Mouse (Mus musculus) cerebellum, adult 8-10 months (tissue): Measurements from ENCODE around the gene Esm1.
A peak's percentile ranks its signal among the peaks of the same experiment; 100 is the strongest.
"Not testable (repeated sequence)": the region's sequence is repeated elsewhere in the genome, so short reads cannot be mapped to it uniquely, and the experiment has no call there.

Experiments
- DNase-seq: peaks from one replicate; pipeline ENCODE4 v3.0.0; 2022

Esm1 gene

DNA sequence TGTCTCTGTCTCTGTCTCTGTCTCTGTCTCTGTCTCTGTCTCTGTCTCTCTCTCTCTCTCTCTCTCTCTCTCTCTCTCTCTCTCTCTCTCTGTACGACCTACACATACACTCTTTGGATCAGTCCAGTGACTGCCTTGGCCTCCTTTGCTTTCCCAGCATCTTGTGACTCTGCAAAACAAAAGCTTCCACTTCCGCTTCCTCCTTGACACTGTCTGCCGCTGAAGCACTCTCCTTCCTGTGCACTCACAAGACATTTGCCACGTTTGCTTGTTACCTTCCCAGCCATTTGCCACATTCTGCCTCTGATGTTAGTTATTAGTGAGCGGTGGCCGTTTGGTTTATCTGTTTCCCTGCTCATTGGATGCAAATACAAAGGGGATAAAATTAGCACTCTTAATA lies 32.7 kb downstream of the Esm1 start:
- no peak for DNase-seq

- DNase-seq, result no peak
Observed at GRCm38 (mm10) chr13:113245025-113245424, 35.6 kb downstream of the Esm1 start.

GRCm38 (mm10) chr13:113252580-113252979 lies 43.1 kb downstream of the Esm1 start:
- DNase-seq, result not testable (repeated sequence)

DNA sequence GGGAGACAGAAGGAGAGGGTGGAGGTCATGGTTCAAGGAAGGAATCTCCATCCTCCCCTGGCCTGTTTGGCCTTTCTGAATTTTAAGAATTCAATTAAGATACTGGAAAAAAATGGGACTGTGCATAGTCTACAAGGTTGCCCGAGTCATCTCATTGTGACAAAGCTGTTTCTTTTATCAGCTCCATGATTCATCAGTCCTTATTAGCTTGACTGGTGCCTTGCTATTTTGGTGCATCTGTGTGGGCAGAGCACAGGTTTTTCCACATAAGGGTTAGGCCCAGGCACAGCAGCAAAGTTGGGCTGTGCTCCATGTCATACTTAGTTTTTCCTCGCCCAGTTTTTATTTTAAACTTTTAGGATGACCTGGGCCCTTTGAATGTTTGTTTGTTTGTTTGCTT lies 47.3 kb downstream of the Esm1 start:
- DNase-seq, result no peak

- DNase-seq, result no peak
Observed at GRCm38 (mm10) chr13:113257190-113257589, 47.7 kb downstream of the Esm1 start.

DNA sequence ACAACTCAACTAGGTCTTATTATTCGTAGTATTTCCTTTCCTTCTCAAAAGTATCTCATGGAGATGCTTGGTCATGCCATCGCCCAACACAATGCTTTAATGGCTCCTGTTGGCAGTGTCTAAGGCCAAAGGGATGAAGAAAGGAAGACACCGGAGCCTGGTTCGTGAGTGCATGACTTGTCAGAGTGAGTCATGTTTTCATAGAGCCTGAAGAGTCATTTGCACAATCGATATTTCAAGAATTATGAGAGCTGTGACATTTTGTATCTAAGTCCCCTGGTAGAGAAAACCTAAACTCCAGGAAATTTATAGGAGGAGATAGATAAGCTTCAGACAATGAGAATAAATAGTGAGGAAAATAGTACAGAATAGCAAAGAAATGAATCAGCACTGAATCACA lies 49.8 kb downstream of the Esm1 start:
- no peak for DNase-seq

DNA sequence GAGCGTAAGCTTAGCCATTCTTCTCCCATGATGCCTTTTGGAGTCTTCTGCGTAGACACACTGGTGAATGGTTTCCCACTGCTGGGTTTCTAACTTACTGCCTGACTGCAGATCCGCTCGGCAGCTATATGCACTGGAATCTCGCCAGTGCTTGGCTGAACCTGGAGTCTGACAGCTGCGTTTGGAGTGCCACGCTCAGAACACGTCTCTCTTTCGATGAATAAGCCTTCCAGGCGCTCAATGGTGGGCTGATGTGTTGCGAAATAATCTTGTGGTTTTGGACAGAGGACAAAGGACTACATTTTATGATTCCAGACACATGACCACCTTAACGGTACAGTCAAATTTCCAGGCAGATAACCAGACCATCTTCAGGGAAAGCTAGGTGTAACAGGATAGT lies 53.4 kb downstream of the Esm1 start:
- no peak for DNase-seq

GRCm38 (mm10) chr13:113265257-113265656 lies 55.8 kb downstream of the Esm1 start:
- DNase-seq, result no peak

- peak; percentile 60 for DNase-seq
Observed at GRCm38 (mm10) chr13:113266495-113266951, 57.1 kb downstream of the Esm1 start.

DNA sequence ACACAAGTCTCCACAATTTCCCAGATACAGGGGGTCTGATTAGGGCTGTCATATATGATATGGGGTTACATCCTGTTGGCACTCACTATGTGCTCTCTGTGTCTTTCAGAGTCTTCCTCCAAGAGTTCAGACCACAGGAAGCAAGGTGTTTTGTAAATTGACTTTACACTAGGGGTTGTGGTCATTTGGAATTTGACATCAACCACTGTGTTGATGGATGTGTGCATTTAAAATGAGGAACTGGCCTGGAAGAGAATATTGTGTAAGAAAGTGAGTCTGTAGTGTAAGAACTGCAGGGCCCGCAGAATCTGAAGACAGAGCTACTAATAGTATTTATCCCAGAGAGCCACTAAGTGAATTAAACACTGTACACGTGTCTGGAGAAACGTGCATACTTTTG lies 57.7 kb downstream of the Esm1 start:
- DNase-seq, result no peak
